Mouse (Mus musculus) stomach, embryonic 14.5 days (tissue): ENCODE results near the gene Tmem79. TPM values are rescaled to one million over a fixed set of nuclear protein-coding genes. Genes with fewer than 3 reads are reported as not detected.
"Not testable (repeated sequence)": the region's sequence is repeated elsewhere in the genome, so short reads cannot be mapped to it uniquely, and the experiment has no call there.

ENCODE experiments used
- ATAC-seq: fragments of 200-750 bp; cut with Nextera tagmentation; 2 replicates; pipeline ENCODE4 v1.8.0; 2017; ENCODE audit warnings: low read depth, moderate TSS enrichment; ENCODE audit not compliant: insufficient number of reproducible peaks, insufficient read depth, low FRiP score
- H3K27ac ChIP-seq: fragments of 300-500 bp; sonication (generic); 2 replicates; pipeline ENCODE4 v1.5.1; 2014; ENCODE audit warnings: mild to moderate bottlenecking, low read length, moderate library complexity, mixed read lengths
- H3K27me3 ChIP-seq: fragments of 300-500 bp; sonication (generic); 2 replicates; pipeline ENCODE4 v1.6.1; 2014; ENCODE audit warnings: low read length, control low read depth, mixed read lengths; ENCODE audit not compliant: control insufficient read depth, insufficient read depth
- H3K36me3 ChIP-seq: fragments of 300-500 bp; sonication (generic); 2 replicates; pipeline ENCODE4 v1.6.1; 2014; ENCODE audit warnings: mild to moderate bottlenecking, control low read depth, low read length, moderate library complexity, mixed read lengths; ENCODE audit not compliant: control insufficient read depth, insufficient read depth
- H3K4me1 ChIP-seq: fragments of 300-500 bp; sonication (generic); 2 replicates; pipeline ENCODE4 v1.6.1; 2014; ENCODE audit warnings: low read length, control low read depth, mixed read lengths; ENCODE audit not compliant: control insufficient read depth, insufficient read depth
- H3K4me2 ChIP-seq: fragments of 300-500 bp; sonication (generic); replicated peaks from 2 replicates; pipeline ENCODE4 v1.6.1; 2014; ENCODE audit warnings: low read depth, low read length, control low read depth
- H3K4me3 ChIP-seq: fragments of 300-500 bp; sonication (generic); 2 replicates; pipeline ENCODE4 v1.5.1; 2014; ENCODE audit warnings: low read depth, low read length, control low read depth
- H3K9ac ChIP-seq: fragments of 300-500 bp; sonication (generic); replicated peaks from 2 replicates; pipeline ENCODE4 v1.6.1; 2014; ENCODE audit warnings: low read depth, mild to moderate bottlenecking, control low read depth, low read length, moderate library complexity, mixed read lengths
- H3K9me3 ChIP-seq: fragments of 300-500 bp; sonication (generic); 2 replicates; pipeline ENCODE4 v1.6.1; 2016; ENCODE audit warnings: low read depth, low read length, control low read depth; ENCODE audit not compliant: control insufficient read depth
- WGBS: fragments of 180-500 bp; shearing (Covaris S2); extraction: QIAGEN DNeasy Blood & Tissue Kit; methylation state at CpG from one replicate; pipeline ENCODE4 v1.1.7; 2014; 5-methylcytosine and 5-hydroxymethylcytosine counted together
- polyA plus RNA-seq: library from polyadenylated mRNA; unstranded; fragments of >200 nt; fragmentation: Nextera tagmentation; extraction: Ambion mirVana; gene quantifications from 2 replicates; pipeline ENCODE4 v1.2.1, GENCODE M21; 2014

Gene Tmem79
- 20.5 and 23.1 TPM in 2 replicates for polyA plus RNA-seq

GRCm38 (mm10) chr3:88336058-88337013, at the start of gene Tmem79, which contains the start of gene Smg5:
Gene Tmem79 (minus strand): TSS chr3:88336148.
Gene Smg5 (plus strand): TSS chr3:88336260.
- Histone ChIP-seq H3K4me2 (peak within 1 kb of the TSS; percentile 51), H3K27ac (peak within 1 kb of the TSS; percentile 94), H3K36me3 (no peaks in the 10 kb centered on the region), H3K4me1 (peaks cover 18% of the 10 kb centered on the region), H3K27me3 (no peaks in the 10 kb centered on the region), H3K4me3 (peak within 1 kb of the TSS; percentile 70), H3K9me3 (no peaks in the 10 kb centered on the region), H3K9ac (peak within 1 kb of the TSS; percentile 80)
- peak; percentile 89 for ATAC-seq
- WGBS = 2% methylated on average over 65 of the region's 66 CpGs

- no peak for ATAC-seq
- no peak within 1 kb of the TSS for H3K4me3 ChIP-seq
- H3K9me3 ChIP-seq = no peaks in the 10 kb centered on the region
- no peaks in the 10 kb centered on the region for H3K27me3 ChIP-seq
- H3K9ac ChIP-seq = no peak within 1 kb of the TSS
- no peaks in the 10 kb centered on the region for H3K4me1 ChIP-seq
- H3K36me3 ChIP-seq = no peaks in the 10 kb centered on the region
- WGBS = 77% methylated on average over 5 of the region's 5 CpGs
- no peak within 1 kb of the TSS for H3K27ac ChIP-seq
- H3K4me2 ChIP-seq = no peak within 1 kb of the TSS
These were observed 48.4 kb upstream of the Tmem79 start, which contains the start of gene Bglap for GRCm38 (mm10) chr3:88384364-88384763. Gene Bglap (minus strand): TSS chr3:88384464.

DNA sequence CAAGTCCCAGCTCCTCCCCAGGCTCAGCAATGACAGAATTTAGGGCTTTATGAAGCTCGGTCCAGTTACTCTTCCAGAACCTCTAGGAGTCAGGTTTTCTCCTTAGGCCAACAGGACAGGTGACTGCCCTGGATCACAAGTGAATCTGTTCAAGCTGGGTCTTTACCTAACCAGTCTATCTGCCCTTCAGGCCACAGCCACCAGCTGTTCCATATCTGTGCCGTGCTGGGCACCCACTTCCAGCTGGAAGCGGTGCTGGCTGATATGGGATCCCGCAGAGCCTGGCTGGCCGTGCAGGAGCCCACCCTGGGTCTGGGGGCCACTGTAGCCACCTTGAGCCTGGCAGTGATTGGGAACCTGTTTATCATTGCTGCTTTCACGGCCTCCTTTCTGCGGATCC, 46.4 kb upstream of the Tmem79 start:
- H3K4me3 ChIP-seq, H3K36me3 ChIP-seq, H3K9ac ChIP-seq, ATAC-seq, H3K9me3 ChIP-seq, H3K27ac ChIP-seq, H3K4me1 ChIP-seq, H3K27me3 ChIP-seq: not testable (repeated sequence)
- peak overlapping the region; percentile 25; the same call in 1 of the 2 replicates for H3K4me2 ChIP-seq
- WGBS = 22% methylated on average over 1 of the region's 7 CpGs

DNA sequence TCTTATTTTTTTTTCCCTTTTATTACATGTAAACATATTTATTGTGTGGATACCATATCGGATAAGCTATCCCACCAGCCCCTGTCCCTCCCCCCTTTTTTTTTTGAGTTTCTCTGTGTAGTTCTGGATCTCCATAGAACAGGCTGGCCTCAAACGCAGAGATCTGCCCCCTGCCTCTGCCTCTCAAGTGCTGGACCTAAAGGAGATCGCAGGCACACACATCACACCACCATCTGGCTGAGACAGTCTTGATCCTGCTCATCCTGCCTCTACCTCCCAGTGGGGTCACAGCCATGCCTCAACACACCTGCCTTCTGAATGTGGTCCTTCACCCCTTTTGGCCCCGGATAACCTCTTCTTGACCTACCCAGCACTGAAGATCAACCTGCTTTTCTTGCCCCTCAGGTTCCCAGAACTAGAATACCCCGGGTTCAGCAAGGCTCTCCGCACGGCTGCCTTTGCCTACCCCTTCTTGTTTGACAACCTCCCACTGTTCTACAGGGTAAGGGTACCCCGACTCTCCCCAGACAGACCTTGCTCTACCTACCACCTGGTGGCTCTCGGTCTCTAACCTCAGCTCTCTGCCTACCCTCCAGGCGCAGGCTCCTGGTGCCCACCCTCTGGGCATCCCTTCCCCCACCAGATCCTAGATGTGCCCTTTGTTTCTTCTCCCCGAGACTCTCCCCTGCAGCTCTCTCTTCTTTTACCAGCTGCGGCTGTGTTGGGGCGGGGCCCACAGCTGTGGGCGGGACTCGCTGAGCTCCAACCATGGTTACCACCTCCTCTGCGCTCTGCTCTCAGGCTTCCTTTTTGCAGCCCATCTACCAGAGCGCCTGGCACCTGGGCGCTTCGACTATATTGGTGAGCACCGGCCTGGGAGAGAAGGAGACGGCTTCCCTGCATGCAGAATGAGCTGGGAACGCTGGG, 45.7 kb upstream of the Tmem79 start:
- H3K36me3 ChIP-seq, H3K9me3 ChIP-seq, H3K4me1 ChIP-seq, H3K27ac ChIP-seq, H3K27me3 ChIP-seq, H3K9ac ChIP-seq: not testable (repeated sequence)
- H3K4me2 ChIP-seq = peak overlapping the region; percentile 25
- WGBS = 7% methylated on average over 19 of the region's 22 CpGs
- H3K4me3 ChIP-seq = 0 out of 2 replicates have a peak overlapping the region, but pooled peaks have one; percentile 5
- peak; percentile 83 for ATAC-seq

DNA sequence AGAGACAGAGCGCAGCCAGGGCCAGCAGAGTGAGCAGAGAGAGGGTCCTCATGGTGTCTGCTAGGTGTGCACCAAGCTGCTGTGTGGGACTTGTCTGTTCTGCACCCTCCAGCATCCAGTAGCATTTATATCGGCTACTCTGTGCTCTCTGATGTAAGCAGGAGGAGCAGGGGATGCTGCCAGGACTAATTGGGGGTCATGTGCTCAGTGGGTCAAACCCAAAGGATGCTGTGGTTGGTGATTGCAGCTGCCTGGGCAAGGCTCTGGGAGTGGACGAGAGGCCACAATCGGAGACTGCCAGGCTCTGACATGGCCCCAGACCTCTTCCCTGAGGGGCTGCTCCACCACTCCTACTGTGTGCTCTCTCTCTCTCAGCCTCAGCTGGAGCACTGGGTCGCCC, 42.7 kb upstream of the Tmem79 start, which contains the start of gene Bglap2:
Gene Bglap2, minus strand, starts transcription at position 101 of the 400 bp plus-strand sequence.
- H3K27ac ChIP-seq = not testable (repeated sequence)

DNA sequence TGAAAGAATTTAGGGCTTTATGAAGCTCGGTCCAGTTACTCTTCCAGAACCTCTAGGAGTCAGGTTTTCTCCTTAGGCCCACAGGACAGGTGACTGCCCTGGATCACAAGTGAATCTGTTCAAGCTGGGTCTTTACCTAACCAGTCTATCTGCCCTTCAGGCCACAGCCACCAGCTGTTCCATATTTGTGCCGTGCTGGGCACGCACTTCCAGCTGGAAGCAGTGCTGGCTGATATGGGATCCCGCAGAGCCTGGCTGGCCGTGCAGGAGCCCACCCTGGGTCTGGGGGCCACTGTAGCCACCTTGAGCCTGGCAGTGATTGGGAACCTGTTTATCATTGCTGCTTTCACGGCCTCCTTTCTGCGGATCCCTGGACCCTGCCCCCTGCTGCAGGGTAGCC, 40.7 kb upstream of the Tmem79 start:
- H3K4me2 ChIP-seq = peak overlapping the region; percentile 32
- H3K27me3 ChIP-seq, H3K4me3 ChIP-seq, ATAC-seq, H3K9ac ChIP-seq, H3K36me3 ChIP-seq, H3K4me1 ChIP-seq, H3K9me3 ChIP-seq: not testable (repeated sequence)
- 19% methylated on average over 5 of the region's 7 CpGs for WGBS
- H3K27ac ChIP-seq = 0 out of 2 replicates have a peak overlapping the region, but pooled peaks have one; percentile 15

More for the DNA sequence above, 42.7 kb upstream of the Tmem79 start, which contains the start of gene Bglap2:
- not testable (repeated sequence) for H3K27me3 ChIP-seq, H3K4me2 ChIP-seq, ATAC-seq, H3K36me3 ChIP-seq, H3K4me3 ChIP-seq, H3K9me3 ChIP-seq, H3K4me1 ChIP-seq, H3K9ac ChIP-seq
- 69% methylated on average over 4 of the region's 5 CpGs for WGBS

DNA sequence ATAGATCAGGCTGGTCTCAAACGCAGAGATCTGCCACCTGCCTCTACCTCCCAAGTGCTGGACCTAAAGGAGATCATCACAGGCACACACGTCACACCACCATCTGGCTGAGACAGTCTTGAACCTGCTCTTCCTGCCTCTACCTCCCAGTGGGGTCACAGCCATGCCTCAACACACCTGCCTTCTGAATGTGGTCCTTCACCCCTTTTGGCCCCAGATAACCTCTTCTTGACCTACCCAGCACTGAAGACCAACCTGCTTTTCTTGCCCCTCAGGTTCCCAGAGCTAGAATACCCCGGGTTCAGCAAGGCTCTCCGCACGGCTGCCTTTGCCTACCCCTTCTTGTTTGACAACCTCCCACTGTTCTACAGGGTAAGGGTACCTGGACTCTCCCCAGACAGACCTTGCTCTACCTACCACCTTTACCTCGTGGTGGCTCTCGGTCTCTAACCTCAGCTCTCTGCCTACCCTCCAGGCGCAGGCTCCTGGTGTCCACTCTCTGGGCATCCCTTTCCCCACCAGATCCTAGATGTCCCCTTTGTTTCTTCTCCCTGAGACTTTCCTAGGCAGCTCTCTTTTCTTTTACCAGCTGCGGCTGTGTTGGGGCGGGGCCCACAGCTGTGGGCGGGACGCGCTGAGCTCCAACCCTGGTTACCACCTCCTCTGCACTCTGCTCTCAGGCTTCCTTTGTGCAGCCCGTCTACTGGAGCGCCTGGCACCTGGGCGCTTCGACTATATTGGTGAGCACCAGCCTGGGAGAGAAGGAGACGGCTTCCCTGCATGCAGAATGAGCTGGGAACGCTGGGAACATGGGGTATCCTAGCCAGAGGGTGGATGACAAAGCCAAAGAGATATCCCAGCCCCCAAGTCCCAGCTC, 40.0 kb upstream of the Tmem79 start:
- Histone ChIP-seq H3K4me2 (peak overlapping the region; percentile 32), H3K27ac (0 out of 2 replicates have a peak overlapping the region, but pooled peaks have one; percentile 15), H3K4me3 (peak overlapping the region; percentile 11; the same call in 1 of the 2 replicates)
- H3K4me1 ChIP-seq, H3K27me3 ChIP-seq, H3K36me3 ChIP-seq, H3K9ac ChIP-seq, H3K9me3 ChIP-seq: not testable (repeated sequence)
- ATAC-seq = peak; percentile 87
- WGBS = 10% methylated on average over 16 of the region's 19 CpGs
